Mouse (Mus musculus) thymus, adult 18-20 months (tissue): ENCODE measurements around the gene Spata13.

Source experiments
- DNase-seq, 2 experiments: peaks; one replicate each; pipeline ENCODE4 v3.0.0; 2022; ENCODE audit warnings: mixed read lengths in 2 of 2

Gene Spata13

DNA sequence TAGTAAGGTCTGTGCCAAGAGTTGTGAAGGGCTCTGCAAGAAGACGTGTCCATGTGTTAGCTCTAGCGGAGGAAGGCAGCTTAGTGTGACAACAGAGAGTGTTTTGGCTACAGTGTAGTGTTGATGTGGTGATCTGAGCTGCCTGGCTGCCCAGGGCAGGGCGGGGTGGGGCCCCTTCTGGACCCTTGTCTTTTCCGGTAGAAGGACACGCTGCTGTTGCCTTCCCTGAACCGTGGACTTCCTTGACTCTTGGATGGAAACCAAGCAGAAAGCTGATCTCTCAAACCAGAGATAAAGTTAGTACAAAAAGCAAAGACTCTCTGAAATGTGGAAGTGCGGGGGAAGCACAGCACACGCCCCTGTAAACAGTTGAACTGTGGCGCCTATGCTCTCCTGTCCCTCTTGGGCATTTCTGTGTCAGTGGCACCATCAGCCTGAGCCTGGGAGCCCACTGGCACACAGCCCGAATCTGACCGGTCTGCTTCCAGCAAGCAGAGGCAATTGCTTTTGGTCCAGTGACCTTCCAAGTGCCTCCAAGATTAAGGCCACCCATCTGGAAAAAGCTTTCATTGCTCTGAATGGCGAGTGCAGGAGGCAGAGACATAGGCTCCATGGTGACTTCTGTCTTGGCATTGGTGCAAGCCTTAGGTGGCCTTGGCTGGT, 48.7 kb downstream of the Spata13 start:
- DNase-seq = no peak

GRCm38 (mm10) chr14:60683989-60684388, 50.2 kb downstream of the Spata13 start:
- no peak for DNase-seq

DNA sequence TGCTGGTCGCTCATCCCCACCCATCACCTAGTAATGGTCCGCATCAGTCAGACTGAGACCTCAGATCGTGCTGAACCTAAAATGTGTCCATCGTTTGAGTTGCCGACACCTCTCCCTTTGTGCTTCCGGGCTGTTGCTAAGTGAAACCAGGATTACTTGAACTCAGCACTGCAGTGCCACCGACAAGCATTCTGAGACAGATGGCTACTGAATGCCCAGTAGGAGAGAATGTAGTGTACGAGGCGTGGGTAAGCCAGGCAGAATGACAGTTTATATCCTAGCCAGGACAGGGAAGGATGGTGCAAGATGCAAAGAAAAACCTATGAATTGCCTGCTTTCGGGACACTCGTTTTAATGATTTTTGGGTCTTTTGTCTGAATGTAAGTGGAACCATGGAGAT, 52.9 kb downstream of the Spata13 start:
- no peak for DNase-seq

DNA sequence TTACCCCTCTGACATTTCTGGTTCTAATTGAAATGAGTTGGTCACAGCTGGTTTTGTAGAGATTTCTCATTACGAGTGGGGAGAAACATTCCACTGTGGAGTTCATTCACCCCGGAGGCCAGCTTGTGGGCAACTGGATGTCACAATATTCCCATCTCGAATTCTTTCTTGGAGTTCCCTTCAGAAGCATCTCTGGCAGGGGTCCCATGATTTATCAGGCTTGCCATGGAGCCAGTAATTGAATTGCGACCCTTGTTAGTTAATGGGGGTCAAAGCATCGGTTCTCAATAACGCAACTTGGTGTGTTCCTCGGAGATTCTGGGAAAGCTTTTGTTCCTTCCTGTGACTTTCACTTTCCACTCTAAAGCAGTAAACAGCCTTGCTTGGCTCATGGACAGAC, 53.4 kb downstream of the Spata13 start:
- DNase-seq = no peak

DNA sequence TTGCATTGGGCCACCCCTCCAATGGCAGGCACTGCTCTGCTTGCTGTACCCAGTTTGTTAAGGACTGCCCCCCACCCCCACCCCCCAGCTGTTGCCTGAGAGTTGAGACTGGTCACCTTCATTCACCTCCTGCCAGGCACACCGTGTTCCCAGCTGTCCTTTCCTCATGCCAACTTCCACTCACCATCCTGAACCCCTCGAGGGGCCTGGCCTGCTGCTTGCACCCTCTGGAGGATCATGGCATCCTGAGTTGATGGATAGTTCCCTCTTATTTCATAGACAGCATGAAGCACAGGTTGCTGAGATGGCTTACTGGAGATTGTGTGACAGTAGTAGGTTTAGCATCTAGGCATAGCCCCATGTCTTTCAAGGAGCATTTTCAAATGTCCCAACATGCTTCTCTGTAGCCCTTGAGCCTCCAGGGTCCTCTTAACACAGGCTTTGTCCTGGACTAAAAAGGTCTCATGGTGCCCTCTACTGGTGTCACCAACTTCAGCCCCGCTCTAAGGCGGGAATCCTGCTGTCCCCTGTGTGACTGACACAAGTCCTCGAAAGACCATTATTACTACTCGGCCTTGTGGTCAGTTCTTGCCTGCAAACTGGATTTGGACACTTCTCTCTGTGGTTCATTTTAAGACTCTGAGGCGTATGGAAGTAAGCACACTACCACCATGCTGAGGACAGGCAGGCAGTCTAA, 54.9 kb downstream of the Spata13 start:
- peak in 1 of 2 experiments; percentile 49 for DNase-seq

GRCm38 (mm10) chr14:60689768-60690167, 56.0 kb downstream of the Spata13 start:
- DNase-seq = no peak

DNA sequence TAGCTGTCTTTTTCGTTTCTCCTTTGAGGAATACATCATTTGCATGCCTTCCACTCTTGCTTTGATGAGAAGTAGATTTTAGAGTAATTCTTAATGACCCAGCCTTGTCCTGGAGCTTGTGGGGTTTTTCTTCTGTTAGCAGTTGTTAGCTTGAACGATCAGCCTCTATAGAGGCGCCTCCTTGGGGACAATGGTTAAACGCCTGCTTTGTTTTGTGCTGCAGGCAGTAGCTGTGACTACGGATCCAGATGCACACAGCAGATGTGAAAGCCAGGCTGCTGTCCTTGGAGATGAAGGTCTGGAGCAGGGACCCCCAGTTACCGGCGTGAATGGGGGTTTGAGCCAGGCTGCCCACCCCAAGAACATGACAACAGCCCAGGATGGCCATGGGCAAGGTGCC, 56.8 kb downstream of the Spata13 start:
- no peak for DNase-seq

GRCm38 (mm10) chr14:60693122-60693536, 59.3 kb downstream of the Spata13 start:
- no peak for DNase-seq

GRCm38 (mm10) chr14:60693666-60694065, 59.9 kb downstream of the Spata13 start:
- no peak for DNase-seq

- DNase-seq = peak in 1 of 2 experiments; percentile 37
Measured at GRCm38 (mm10) chr14:60694215-60694997, 60.6 kb downstream of the Spata13 start.

- no peak for DNase-seq
Measured at GRCm38 (mm10) chr14:60697351-60697750, 63.5 kb downstream of the Spata13 start.

DNA sequence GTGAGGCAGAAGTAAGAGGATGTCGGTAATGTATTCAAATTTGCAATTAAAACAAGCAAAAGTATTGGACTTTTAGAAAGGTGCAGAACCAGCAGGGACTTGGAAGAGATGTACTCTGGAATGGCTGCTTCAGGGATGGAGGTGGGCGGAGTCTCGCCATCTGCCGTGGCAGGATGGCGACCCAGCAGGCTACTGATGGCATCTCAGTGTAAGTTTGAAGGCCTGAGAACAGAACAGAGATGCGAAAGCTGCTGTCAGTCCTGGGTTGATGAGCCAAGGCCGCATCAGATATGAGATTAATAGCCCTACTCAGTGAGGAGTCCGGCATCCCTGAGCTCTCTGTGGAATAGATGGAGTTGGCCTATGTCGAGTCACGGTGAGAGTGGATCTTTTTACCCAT, 65.2 kb downstream of the Spata13 start:
- no peak for DNase-seq

- DNase-seq = no peak
Measured at GRCm38 (mm10) chr14:60702377-60703140, 68.8 kb downstream of the Spata13 start.

GRCm38 (mm10) chr14:60704510-60704909, 70.7 kb downstream of the Spata13 start:
- DNase-seq = no peak

DNA sequence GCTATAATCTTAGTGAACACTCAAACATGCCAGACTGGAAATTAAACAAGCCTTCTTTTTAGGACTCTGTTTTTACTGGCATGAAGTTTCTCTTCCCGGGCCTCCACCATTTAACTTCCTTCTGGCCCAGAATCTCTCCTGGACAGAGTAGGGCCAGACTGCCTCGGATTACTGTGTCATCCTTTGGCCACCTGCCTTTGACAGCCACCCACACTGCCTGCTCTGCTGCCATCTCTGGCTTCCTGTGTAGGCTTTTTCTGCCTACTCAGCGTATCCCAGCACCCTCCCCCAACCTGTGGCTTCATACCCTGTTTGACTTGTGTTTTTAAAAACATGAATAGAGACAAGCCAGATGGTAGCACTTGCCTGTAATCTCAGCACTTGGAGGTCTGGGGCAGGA, 71.2 kb downstream of the Spata13 start:
- peak; percentile 60 to 75 for DNase-seq

- peak; percentile 82 to 91 for DNase-seq
Measured at GRCm38 (mm10) chr14:60709192-60709591, 75.4 kb downstream of the Spata13 start.

DNA sequence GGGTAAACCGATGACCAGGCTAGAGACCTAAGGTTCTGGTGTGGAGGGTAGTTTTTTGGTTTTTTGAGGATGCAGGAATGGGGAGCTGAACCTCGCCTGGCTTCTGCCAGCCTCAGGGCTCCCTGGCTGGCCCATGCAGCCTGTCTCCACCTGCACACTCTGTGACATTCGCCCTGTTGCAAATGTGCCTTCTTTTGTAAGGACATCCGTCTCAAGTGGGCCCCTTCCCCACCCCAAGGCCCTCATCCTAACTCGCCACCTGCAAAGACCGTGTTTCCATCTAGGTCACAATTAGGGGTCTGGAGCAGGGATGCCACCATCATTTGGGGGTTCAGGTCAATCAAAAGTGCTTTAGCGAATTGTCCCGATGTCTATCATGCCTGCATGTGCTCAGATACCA, 75.9 kb downstream of the Spata13 start:
- DNase-seq = peak in 1 of 2 experiments; percentile 31

DNA sequence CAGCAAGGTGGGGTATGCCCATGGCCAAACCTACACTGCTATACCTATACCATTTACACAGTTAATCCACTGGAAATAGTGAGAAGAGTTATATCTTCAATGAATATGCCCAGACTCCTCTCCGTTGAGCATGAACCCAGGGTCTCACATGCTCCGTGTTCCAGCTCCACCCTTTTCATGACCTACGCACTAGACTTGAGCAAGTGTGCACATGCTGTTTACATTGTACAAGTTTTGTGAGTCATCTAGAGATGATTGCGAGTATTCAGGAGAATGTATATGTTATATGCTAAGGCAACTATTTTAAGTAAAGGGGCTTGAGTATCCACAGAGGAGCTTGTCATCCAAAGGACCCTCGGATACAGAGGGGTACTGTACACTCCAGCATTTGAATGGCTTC, 77.4 kb downstream of the Spata13 start:
- no peak for DNase-seq

DNA sequence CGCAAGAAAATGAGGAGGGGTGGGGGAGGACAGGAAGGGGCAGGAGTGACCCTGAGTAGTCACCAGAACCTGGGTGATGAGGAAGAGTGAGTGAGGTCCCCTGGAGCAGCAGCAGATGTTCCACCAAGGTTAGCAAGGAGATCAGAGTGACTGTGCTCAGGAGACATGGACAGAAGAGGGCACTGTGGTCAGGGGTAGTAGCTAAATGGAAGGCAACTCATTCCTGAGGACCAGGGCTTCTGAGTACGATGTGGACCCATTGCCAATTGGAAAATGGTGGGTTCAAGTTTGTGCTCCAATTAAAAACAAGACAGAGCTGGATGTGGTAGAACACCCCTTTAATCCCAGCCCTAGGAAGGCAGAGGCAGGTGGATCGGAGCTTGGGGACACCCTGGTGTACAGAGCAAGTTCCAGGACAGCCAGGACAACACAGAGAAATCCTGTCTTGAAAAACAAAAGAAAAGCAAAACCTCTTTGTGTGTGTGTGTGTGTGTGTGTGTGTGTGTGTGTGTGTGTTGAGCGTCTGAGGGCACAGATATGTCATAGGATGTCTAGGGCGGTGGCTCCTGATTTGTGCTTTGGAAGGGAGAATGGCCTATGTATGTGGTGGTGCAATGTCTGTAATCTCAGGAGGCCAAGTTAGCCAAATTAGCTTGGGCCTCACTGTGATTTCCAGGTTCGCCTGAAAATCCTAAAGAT, 77.9 kb downstream of the Spata13 start:
- DNase-seq = peak in 1 of 2 experiments; percentile 45

DNA sequence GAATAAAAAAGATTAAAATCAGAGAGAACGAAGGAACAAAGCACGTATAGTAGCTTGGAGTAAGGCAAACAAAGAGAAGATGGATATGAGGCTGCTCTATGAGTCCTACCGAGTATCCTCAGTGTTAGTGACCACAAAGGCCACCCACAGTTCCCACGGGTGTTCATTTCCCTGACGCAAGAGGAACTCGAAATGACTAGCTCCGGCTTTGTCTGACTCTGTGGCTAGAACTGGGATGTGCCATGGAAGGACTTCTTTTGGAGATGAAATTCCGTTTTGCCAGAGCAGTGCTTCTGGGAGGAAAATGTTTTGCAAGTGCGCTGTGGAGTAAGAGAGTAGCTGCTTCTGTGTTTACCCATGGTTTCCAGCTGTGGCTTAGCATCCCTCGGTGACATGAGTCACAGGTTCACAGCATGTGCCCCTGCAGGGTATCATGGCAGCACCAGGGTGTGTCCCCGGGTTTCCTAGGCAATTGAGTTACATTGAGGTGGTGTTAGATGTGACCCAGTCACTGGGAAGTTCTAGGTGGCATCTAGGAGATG, 78.6 kb downstream of the Spata13 start:
- DNase-seq = no peak

DNA sequence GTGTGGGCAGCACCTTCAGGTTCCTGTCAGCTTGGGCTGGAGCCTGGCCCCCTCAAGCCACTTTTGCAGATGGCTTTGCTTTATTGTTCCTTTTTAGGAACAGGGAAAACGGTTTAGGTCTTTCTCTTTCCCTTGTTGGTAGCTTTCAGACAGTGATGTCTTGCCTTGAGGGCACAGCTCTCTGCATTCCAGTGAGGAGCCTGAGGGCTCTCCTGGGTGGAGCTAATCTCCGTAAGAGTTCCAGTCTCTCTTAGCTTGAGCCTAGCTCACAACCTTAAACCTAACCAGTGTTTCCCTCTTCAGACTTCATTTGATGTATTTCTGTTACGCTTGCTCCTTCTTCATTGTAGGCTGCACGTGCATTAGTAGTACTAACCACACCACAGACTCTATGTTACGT, 81.9 kb downstream of the Spata13 start:
- DNase-seq = no peak

DNA sequence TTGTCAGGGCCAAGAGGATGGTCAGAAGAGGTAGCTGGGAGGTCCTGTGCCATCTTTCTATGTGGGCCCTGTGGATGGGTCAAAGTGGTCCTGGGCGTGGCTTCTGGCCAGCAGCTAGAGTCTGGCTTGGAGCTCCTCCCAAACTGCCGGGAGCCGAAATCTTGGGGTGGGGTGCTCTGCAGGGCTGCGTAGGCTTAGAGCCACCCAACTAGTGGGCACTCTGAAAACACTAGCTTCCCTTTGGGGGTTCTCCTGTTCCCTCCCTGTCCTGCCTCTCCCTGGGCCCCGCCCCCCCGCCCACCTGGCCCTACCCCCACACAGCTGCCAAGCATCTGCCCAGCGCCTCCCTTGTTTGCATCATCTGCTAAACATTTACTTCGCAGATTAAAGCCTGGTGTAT, 87.5 kb downstream of the Spata13 start:
- peak in 1 of 2 experiments; percentile 56 for DNase-seq
